Mouse (Mus musculus): ENCODE results near the gene Slc25a19.
A peak's percentile ranks its signal among the peaks of the same experiment; 100 is the strongest.

Slc25a19 gene

DNA sequence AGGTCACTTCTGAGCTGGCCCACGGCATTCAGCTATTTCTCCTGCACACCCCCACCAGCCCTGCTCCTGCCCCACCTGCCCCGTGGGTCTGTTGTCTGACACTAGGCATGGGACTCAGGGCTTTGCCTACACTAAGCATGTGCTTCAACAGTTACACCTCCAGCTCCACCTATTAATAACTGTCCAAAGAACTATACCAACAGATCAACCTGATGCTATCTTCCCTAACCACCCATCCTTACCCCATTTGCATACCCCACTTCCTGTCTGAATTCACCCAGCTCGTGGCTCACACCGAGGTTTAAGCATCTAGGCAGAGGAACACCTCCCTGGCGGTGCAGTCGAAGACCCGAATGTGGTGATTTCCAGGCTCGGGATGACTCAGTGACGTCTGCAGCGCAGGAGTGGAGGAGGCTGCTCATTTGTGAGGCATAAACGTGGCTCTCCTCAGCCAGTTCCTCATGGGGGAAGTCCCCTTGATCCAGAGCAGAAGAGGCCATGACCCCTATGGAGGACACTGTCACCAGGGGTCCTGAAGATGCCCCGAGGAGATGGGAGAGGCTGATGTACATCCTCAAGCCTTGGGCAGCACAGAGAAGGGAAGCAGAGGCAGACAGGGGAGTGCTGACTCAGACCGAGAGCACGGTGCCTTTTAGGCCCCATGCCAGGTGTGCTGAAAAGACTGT, 13.0 kb upstream of the Slc25a19 start:
- peak; percentile 89 for DNase-seq

DNA sequence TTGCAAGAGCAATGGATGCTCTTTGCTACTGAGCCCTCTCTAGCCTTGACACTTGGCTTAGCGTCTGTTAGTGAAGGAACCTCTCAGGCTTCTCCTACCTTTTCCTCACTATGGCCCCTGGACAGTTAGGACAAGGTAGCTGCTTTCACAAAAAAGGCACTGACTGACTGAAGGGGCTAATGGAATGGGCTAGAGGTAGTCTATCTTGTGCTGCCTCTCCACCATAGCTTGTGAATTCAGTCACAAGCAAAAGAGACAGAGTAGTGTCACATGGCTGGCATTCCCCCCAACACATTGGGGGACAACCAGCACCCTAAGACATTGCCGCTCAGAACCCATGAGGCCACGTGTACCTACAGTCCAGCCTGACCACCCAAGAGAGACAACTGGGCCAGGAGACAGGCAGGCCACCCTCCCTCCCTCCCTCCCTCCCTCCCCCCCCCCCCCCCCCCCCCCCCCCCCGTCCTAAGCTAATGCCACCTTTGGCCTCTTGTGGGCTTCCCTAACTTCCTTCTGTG, 12.3 kb upstream of the Slc25a19 start:
- DNase-seq = no peak

DNA sequence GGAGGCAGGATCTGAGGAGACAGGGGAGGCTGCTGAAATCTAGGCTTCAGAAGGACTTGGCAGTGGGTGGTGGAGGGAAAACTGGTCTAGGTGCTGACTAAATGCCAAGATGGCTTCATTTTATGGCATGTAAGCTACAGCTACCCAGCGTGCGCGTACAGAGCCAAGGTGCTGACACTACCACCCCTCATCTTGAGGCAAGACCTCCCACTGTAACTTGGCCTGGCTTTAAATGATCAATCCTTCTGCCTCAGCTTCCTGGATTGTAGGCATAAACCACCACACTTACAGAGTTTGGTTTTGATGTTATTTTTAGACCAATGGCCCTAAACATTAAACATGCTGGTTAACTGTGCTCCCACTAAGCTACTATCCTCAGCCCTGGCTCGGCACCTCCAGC, 11.4 kb upstream of the Slc25a19 start:
- no peak for DNase-seq

DNA sequence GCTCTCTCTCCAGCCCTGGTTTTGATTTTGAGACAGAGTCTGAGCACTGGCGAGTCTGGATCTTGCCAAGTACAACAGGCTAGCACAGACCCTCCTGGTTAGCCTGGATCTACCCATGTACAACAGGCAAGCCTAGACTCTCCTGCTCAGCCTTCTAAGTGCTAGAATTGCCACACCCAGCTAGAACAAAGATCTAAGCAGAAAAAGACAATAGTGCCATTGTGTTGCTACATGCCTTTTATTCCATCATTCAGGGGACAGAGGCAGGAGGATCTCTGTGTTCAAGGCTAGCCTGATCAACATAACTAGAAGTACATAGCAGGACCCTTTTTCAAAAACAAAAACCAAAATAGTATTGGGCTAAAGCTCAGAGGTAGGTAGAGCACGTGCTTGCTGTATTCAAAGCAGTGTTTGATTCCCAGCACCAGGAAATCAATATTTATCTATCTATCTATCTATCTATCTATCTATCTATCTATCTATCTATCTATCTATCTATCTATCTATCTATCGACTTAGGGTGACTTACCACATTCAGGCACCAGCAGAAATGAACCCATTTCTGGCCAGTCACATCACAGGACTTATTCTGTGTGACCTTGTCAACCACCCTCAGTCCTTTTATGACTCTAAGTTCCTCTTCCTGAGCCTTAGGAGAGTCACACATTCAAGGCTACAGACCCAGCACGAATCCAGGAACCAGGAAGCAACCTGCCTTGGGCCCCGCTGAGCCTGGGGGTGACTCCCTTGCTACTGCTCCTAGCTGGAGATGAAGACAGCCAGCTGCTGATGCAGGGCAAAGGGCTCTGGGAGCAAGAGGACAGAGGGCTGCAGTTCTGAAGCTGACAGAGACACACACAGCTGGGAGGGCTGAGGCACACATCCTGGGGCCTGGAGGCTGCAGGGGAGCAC, 10.7 kb upstream of the Slc25a19 start:
- no peak for DNase-seq

DNA sequence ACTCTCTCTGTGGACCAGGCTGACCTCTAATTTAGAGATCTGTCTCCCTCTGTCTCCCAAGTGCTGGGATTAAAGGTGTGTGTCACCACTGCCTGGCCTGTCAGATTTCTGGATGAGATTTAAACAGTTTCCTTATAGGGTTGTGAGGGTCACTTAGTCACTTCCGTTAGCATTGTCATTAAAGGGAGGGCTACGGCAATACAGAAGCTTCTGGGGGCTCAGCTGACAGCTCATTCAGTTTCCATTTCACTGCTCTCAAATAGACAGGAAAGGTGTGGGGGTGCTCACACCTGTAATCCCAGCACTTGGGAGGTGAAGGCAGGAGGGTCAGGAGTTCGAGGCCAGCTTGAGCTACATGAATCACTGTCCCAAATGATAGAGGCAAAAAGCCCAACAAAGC, 8.9 kb upstream of the Slc25a19 start:
- no peak for DNase-seq

DNA sequence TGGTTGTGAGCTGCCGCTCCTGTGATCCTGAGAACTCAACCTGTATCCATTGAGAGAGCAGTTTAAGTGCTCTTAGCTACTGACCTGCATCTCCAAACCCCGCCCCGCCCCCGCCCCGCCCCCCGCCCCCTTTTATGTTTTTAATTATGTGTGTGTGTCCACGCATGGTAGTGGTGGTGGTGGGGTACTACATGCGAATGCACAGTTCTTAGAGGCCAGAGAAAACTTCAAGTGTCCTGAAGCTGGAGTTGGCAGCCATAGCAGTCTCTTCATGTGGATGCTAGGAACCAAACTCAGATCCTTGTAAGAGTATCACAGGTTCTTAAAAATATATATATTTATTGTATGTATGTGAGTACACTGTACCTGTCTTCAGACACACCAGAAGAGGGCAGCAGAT, 7.4 kb upstream of the Slc25a19 start:
- no peak for DNase-seq

DNA sequence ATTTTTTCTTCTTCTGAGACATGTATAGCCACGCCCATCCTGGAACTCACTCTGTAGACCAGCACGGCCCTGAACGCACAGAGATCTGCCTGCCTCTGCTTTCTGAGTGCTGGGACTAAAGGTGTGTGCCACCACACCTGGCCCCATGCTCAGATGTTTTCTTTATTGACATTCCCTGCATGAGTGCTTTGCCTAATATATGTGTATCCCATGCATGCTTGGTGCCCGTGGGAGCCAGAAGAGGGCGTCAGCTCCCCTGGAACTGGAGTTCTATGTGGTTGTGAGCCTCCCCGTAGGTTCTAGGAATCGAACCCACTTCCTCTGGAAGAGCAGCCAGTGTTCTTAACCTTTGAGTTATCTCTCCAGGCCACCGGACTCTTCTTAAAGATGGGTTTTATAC, 6.9 kb upstream of the Slc25a19 start:
- DNase-seq = peak; percentile 88

DNA sequence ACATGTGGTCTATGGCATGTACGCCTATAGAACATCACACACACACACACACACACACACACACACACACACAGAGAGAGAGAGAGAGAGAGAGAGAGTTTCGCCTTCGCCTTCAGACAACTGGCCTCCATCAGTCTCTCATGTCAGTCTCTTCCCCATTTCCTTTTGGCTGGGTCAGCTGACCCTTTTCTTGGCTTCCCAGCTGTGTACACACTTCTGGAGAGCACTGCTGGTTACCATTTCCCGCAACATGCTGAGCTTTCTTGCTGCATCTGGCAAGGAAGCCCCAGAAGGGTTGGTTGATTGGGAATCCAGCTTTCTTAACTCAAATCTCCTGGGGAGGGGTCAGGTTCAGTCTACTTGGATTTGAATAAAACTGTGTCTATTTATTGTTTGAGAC, 6.0 kb upstream of the Slc25a19 start:
- peak; percentile 95 for DNase-seq

DNA sequence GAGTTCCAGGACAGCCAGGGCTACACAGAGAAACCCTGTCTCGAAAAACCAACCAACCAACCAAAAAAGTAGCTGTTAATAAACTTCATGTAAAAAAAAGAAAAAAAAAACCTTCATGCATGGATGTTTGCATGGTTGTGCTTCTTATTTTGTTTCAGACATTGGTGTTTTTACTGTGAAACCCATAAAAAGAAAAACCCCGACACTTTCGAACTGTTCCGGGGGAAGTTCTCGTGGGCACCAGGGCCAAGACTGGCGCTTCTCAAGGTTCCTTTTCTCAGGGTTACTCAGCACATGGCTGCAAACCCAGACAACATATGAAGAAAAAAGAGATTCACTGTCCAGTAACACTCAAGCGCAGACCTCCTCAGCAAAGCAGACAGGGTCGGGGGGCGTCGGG, 4.8 kb upstream of the Slc25a19 start:
- DNase-seq = no peak

DNA sequence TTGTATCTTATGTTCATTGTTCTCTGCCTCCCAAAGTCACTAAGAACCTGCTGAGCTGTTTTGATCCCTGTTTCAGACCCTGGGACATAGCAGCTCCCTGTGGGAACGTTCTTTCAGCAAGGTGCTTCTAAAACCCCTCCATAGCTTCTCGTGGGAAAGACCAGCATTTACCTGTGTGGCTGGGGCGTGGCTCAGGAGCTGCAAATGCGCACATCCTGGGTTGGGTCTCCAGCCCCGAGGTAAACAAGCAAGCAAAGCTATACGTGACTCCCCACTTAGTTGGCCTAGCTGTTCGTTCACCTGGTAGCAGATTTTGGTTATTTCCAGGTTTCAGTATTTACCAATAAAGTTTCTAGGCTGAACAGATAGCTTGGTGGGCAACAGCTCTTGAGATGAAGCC, 4.2 kb upstream of the Slc25a19 start:
- DNase-seq = no peak

DNA sequence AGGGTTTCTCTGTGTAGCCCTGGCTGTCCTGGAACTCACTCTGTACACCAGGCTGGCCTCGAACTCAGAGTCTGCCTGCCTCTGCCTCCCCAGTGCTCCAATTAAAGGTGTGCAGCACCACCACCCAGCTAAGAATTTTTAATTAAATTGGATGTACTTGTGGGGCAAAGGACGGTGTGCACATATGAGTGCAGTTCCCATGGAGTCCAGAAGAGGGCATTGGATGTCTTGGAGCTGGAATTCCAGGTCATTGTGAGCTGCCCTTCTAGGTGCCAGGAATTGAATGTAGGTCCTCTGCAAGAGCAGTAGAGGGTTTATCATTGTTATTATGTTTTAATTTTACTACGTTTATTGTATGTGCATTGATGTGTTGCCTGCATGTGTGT, 3.4 kb upstream of the Slc25a19 start:
- DNase-seq = peak; percentile 94

DNA sequence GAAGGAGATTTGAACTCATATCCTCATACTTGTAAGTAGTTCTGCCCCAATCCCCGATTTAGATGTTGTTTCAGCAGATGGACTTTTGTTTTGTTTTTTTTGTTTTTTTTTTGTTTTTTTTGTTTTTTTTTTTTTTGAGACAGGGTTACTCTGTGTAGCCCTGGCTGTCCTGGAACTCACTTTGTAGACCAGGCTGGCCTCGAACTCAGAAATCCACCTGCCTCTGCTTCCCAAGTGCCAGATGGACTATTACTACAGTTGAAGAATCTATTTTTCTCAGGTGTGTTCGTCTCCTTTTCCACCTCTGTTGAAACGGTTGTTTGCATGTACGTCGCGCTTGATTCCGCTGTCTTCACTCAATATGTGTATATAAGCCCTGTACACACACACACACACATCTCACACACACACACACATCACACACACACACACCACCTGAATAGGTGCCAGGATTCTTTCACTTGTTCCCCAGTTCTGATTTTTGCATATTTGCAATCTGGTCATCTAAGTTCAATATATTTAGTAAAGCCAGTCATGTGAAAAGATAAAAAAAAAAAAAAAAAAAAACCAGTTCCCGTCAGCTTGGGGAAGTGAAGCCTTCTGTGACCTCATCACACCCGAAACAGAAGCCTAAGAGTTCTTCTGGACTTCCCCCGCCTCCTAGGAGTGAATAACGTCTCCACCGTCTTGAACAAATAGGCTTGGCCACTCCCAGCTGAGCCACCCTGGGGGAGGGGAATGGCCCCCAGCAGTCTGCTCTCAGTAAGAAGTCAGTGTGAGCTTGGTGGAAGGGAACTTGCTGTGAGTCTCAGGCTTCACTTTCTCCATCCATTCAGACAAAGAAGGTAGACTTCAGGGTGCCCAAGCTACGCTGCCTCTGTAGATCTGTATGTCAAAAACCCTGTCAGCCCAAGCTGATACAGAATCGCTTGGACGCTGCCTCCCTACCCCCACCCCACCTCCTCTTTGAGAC, 2.7 kb upstream of the Slc25a19 start:
- DNase-seq = peak; percentile 98

DNA sequence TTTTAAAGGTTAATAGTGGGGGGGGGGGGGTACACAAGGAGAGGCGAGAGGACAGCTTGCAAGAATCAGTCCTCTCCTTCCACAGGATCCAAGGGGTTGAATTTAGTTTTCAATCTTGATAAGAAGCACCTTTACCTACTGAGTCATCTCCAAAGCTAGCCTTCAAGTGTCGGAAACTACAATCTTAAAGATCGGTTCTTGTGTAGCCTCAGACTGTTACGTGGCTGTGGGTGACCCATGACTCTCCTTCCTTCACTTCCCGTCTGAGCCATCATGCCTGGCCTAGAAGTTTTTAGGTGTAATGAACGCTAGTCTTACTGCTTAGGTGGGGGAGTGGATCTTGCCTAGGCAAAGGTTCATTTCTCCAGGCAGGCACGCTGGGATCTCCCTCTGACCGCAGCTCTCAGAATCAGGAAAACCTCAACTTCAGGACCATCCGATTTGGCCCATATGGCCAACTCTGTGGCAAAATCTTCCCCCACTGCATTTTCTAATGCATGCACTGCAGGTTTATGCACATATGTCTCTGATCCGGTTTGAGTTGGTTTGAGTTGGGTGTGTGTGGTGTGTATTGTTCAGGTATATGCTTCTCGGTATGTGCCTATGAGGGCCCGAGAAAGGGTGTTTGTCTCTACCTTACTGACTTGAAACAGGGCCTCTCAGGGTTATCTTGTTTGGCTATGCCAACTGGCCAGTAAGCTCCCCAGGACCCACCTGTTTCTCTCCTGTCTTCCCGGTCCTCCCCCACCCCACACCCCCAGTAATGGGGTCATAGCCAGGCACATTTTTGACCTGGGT, 1.8 kb upstream of the Slc25a19 start:
- peak; percentile 90 for DNase-seq

DNA sequence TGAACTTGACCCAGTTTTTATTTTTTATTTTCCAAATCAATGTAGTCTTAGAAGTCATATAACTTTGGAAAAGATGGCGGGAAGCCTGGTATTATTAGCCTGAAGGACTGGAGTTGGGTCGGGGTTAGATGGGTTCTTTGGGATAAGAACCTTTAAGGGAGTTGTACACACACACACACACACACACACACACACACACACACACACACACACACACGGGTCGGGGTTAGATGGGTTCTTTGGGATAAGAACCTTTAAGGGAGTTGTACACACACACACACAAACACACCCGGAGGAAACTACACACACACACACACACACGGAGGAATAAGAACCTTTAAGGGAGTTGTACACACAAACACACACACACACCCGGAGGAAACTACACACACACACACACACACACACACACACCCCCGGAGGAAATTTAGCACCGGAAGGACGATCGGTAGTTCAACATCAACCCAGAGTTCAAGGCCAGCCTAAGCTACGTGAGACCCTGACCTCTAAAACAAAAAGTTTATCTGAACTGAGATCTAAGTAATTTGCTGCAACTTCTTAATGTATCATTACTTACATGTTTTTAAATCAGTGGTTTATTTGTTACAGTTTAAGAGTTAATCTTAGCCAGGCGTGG, 488 bp upstream of the Slc25a19 start:
- peak; percentile 89 for DNase-seq

DNA sequence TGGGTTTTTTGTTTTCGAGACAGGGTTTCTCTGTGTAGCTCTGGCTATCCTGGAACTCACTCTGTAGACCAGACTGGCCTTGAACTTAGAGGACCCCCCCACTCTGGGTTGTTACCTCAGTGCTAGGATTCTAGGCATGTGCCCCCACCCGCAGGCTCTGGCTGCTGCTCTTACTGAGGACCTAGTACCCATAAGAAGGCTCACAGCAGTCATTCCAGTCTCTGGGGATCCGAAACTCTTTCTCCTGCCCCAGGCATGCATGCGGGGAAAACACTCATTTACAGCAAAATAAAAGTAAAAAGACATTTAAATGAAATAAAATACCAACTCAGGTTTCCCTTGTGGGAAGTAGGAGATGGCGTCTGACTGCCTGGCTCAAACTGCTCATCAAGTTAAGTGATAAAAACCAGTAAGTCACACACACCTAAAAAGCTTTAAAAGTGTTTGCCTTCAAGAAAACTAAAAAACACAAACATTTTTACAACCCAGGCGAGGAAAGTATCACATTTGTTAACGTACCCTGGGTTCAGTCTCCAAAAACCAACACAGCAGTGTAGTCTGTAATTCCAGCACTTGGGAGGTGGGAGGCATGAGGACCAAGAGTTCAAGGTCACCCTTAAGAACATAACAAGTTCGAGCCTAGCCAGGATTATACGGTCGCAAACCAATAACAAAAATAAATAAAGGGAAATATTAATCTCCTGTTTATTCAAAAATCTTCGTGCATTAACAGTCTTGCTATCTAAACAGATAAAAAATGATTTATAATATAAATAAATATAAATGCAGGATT, 1.1 kb downstream of the Slc25a19 start:
- no peak for DNase-seq

DNA sequence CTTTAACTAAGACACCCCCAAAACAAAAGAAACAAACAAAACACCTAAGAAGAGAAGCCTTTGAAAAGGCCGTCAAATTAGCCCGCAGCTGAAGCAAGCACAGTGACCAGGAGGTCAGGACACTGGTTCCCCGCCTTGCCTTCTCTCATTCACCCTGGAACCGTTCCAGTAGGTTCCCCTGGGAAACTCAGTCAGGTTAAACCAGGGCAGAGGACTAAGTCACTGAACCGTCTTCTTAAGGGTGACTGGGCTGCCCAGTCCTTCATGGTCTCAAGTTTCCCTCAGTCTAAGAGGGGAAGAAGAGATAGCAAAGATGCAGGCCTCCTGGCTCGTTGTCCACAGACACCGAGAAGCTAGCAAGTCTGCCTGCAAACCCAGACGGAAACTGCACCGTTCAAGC, 2.2 kb downstream of the Slc25a19 start:
- peak; percentile 91 for DNase-seq

DNA sequence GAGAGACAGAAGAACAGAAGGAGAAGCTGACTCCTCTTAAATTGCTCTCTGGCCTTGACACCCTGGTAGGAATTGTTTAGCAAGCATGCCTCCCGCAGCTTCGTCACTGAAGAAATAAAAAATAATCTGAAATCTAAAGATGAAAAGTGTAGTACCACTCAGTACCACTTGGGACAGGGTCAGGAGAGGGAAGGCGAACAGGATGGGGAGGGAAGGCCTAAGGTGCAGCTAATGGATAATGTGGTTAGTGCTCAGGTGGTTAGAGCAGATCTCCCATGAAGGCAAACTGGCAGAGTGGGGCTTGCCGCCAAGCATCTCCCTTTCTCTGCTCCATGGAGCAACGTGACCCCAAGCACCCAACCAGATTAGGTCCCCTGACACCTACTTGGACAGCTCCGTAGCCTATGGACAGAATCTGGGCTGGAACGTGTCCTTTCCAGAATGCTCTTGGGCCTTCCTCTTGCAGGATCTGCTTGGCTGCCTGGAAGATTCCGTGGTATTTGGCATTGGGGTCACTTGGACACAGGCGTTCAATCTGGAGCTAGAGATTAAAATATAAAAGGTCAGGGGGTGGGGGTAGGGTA, 4.5 kb downstream of the Slc25a19 start:
- DNase-seq = peak; percentile 93

DNA sequence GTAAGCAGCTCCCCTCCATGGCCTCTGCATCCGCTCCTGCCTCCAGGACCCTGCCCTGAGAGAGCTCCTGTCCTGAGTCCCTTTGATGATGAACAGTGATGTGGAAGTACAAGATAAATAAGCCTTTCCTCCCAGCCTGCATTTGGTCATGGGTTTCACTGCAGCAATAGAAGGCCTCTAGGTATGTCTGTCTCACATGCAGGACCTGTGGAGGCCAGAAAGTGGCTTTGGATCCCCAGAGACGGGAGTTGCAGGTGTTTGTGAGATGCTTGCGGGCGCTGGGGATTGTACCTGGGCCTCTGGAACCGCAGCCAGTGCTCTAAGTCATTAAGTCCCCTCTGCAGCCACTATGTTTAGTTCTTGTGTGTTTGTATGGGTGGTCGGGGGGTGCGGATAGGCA, 8.1 kb downstream of the Slc25a19 start:
- DNase-seq = peak; percentile 86

DNA sequence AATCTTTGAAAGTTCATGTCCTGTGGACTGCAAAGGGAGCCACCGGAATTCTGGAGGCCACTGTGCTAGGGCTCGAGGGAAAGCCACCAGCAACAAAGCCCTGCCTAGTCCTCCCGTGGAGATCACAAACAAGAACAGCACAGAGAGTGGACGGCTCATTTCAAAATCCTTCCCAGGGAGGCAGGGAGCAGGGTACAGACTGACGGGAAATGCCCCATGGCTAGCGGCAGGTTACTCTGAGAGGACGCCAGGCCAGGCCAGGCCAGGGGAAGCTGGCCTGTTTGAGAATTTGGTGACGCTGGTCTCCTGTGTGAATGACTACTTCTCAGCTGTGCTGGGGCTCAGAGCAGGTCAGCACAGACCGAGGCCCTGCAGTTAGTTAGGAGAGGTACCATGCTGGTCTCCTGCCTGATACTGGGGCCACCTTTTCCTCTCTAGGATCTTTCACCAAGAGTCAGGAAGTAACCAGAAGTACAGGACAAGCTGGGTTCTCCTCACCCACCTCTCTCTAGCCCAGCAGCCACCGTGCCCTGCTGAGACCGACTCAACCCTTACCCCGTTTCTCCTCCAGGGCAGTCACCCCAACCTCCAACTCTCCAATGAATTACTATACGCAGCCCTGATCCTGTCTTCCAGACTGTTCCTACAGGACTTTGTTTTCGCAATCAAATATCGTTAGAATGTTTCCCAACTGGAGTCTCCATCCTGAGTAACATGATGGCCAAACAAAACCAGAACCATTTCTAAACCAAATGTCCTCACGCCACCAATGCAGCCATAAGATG, 9.2 kb downstream of the Slc25a19 start:
- DNase-seq = peak; percentile 87
